Mouse (Mus musculus) lung, embryonic 14.5 days (tissue): ENCODE results near the gene Arx. TPM values are rescaled to one million over a fixed set of nuclear protein-coding genes. Genes with fewer than 3 reads are reported as not detected.

ENCODE experiments used
- ATAC-seq: fragments of 200-750 bp; cut with Nextera tagmentation; 2 replicates; pipeline ENCODE4 v1.8.0; 2017; ENCODE audit warnings: mild to moderate bottlenecking, moderate TSS enrichment, moderate library complexity; ENCODE audit not compliant: insufficient read depth
- DNase-seq: peaks from one replicate; pipeline ENCODE4 v3.0.0-alpha.2; 2015
- H3K27ac ChIP-seq: fragments of 300-500 bp; sonication (generic); 2 replicates; pipeline ENCODE4 v1.5.1; 2014; ENCODE audit warnings: low read depth, mild to moderate bottlenecking, moderate library complexity
- H3K27me3 ChIP-seq: fragments of 300-500 bp; sonication (generic); 2 replicates; pipeline ENCODE4 v1.6.1; 2014; ENCODE audit warnings: low read length, control low read depth; ENCODE audit not compliant: insufficient read depth
- H3K36me3 ChIP-seq: fragments of 300-500 bp; sonication (generic); 2 replicates; pipeline ENCODE4 v1.6.1; 2014; ENCODE audit warnings: control low read depth; ENCODE audit not compliant: insufficient read depth
- H3K4me1 ChIP-seq: fragments of 300-500 bp; sonication (generic); 2 replicates; pipeline ENCODE4 v1.6.1; 2014; ENCODE audit warnings: antibody characterized with exemption, control low read depth; ENCODE audit not compliant: insufficient read depth
- H3K4me2 ChIP-seq: fragments of 300-500 bp; sonication (generic); 2 replicates; pipeline ENCODE4 v1.6.1; 2014; ENCODE audit warnings: mild to moderate bottlenecking
- H3K4me3 ChIP-seq: fragments of 300-500 bp; sonication (generic); 2 replicates; pipeline ENCODE4 v1.5.1; 2014; ENCODE audit warnings: low read depth, low read length
- H3K9ac ChIP-seq: fragments of 300-500 bp; sonication (generic); 2 replicates; pipeline ENCODE4 v1.6.1; 2014
- H3K9me3 ChIP-seq: fragments of 300-500 bp; sonication (generic); 2 replicates; pipeline ENCODE4 v1.6.1; 2016; ENCODE audit warnings: low read depth, low read length, control low read depth
- CTCF ChIP-seq: IDR thresholded peaks from 2 replicates; pipeline ENCODE4 v1.5.1; 2016; ENCODE audit warnings: antibody characterized with exemption, low read depth
- WGBS: fragments of 180-500 bp; shearing (Covaris S2); extraction: QIAGEN DNeasy Blood & Tissue Kit; methylation state at CpG from one replicate; pipeline ENCODE4 v1.1.7; 2014; 5-methylcytosine and 5-hydroxymethylcytosine counted together
- polyA plus RNA-seq: library from polyadenylated mRNA; unstranded; fragments of >200 nt; fragmentation: Nextera tagmentation; extraction: Ambion mirVana; gene quantifications from 2 replicates; pipeline ENCODE4 v1.2.1, GENCODE M21; 2014

The Arx gene
- polyA plus RNA-seq, 1 experiment from 2014 or later: not detected

DNA sequence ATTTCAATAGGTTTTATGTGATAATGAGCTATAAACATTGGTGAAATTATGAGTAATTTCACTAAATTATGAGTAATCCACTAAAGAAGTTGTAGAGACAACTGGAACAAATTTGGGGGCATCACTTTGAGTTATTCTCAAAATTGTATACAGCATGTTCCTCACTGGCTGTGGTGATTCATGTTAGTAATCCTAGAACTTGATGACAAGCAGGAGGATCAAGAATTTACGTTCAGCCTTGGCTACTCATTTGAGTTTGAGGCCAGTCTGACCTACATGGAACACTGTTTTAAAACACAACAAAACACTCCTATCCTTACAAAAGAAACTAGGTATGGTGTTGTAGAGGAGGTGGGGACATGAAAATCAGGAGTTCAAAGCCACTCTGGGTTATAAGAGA lies 35.1 kb downstream of the Arx start:
- Histone ChIP-seq H3K27me3 (no peaks in the 10 kb centered on the region), H3K4me1 (no peaks in the 10 kb centered on the region), H3K9ac (no peak overlapping the region), H3K27ac (no peak overlapping the region), H3K4me2 (no peak overlapping the region), H3K4me3 (no peak overlapping the region), H3K36me3 (no peaks in the 10 kb centered on the region), H3K9me3 (no peaks in the 10 kb centered on the region)
- ATAC-seq: no peak
- DNase-seq: no peak
- TF ChIP-seq CTCF: no peak
- WGBS: 74% methylated on average over 1 of the region's 1 CpGs
